Mouse (Mus musculus): ENCODE results near the gene Usp25.

The Usp25 gene

GRCm38 (mm10) chr16:77034751-77035150 is 21.2 kb downstream of the Usp25 start:
- no peak for DNase-seq

GRCm38 (mm10) chr16:77041573-77041972 is 28.1 kb downstream of the Usp25 start:
- no peak for DNase-seq

- no peak for DNase-seq
Measured at GRCm38 (mm10) chr16:77043499-77043898, 30.0 kb downstream of the Usp25 start.

- no peak for DNase-seq
Measured at GRCm38 (mm10) chr16:77054184-77054583, 40.7 kb downstream of the Usp25 start.

GRCm38 (mm10) chr16:77055519-77056159 is 42.1 kb downstream of the Usp25 start:
- DNase-seq: no peak

GRCm38 (mm10) chr16:77056160-77056520 is 42.6 kb downstream of the Usp25 start:
- DNase-seq: no peak

GRCm38 (mm10) chr16:77058567-77058966 is 45.1 kb downstream of the Usp25 start:
- no peak for DNase-seq

DNA sequence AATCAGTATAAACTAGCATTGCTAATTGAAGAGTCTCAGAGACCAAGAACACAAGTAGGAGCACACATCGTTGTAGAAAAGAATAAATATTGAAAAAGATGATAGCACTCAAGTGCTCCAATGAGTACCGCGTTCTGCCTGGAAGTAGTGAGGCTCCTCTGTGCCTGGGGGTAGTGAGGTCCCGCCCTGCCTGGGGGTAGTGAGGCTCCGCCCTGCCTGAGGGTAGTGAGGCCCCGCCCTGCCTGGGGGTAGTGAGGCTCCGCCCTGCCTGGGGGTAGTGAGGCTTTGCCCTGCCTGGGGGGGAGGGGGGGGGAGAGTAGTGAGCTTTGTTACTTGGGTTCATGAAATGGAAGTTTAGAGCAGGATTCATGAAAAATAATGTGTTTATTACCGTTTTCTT is 46.7 kb downstream of the Usp25 start:
- peak; percentile 59 for DNase-seq

DNA sequence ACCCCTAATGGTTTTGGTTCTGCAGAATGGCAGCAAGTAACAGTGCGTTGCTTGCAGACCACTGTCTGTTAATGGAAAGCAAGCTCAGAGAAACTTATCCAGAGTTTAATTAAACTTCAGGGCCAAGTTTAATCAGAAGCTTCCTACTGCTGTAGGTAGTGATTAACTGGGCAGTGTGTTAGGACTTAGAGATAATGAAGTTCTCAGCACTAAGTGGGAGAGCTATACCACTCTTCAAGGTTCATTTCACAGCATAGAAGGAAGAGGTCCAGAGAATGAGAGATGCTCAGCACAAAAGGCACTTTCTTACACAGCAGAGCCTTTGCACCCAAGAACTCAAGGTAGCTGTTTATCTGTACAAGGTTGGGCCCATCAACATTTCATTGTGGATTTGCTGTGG is 50.4 kb downstream of the Usp25 start:
- no peak for DNase-seq

GRCm38 (mm10) chr16:77076954-77077735 is 63.6 kb downstream of the Usp25 start:
- no peak for DNase-seq

DNA sequence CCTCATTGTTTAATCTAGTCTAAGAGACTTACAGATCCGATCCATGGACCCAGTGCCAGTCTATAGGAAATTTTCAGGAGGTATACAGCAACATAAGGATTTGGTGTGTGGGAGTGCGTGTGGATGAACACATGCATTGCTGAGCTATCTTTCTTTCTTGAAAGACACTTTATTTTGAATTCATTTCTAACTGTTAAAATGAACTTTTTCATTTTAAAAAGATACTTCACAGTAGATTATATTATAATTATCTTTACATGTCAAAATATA is 64.2 kb downstream of the Usp25 start:
- DNase-seq: no peak

DNA sequence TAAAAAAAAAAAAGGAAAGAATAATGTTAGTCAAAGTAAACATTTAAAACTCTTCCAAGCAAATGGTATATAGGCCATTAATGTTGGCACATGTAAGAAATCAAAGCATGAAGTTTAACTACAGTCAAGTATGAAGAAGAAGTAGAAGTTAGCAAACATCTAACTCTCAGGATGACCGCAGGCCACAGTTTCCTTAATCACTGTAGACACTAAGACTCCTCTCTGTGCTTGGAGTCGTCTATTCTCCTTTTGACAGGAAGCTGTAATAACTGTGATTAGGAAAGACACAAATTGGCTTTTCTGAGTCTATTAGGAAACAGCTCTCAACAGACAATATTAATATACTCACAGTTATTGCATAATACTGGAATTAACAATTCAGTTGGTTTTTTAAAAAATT is 70.6 kb downstream of the Usp25 start:
- no peak for DNase-seq

- no peak for DNase-seq
Measured at GRCm38 (mm10) chr16:77089806-77090205, 76.3 kb downstream of the Usp25 start.

GRCm38 (mm10) chr16:77093526-77093925 is 80.0 kb downstream of the Usp25 start:
- DNase-seq: peak; percentile 45

- no peak for DNase-seq
Measured at GRCm38 (mm10) chr16:77095017-77095551, 81.6 kb downstream of the Usp25 start.

DNA sequence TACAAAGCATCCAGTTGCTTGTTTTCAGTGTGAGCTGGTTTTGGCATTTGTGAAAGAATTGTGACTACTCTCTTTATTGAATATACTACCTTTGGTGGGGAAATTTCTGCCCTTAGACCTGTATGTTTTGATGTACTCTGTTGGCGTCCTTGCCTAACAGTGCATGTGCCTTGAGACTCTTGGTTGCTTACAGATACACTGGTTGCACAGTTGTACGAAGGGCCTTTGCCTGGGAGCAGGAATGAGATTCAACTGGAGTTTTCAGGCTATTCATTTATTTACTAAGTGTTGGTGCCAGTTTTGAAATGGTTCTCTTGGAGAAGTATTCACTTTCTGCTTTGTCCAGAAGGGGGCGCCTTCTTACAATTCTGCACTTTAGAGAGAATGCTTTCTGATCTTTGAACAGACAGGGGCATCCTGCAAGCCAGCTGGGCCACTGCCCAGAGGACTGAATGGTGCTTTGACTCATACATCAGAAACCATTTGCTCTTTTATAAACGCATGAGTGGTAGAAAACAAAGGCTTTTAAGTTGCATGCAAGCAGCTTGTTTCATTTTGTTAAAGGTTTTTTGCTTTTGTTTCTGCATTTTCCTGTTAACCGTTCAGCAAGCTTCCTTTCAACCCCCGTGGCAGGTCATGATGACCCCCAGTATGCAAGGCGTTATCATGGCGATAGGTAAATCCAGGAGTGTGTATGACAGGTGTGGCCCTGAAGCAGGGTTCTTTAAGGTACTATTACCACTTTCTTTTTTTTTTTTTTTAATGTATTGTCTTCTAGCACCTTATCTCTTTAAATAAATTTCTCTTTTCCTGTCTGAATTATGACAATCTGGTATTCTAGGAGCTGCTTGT is 85.7 kb downstream of the Usp25 start:
- DNase-seq: peak; percentile 77

GRCm38 (mm10) chr16:77103637-77104264 is 90.2 kb downstream of the Usp25 start:
- DNase-seq: no peak

- no peak for DNase-seq
Measured at GRCm38 (mm10) chr16:77111268-77111667, 97.8 kb downstream of the Usp25 start.

- DNase-seq: no peak
Measured at GRCm38 (mm10) chr16:77125908-77126307, 112.4 kb downstream of the Usp25 start.

GRCm38 (mm10) chr16:77128683-77129082 is 115.2 kb downstream of the Usp25 start:
- no peak for DNase-seq

- DNase-seq: no peak
Measured at GRCm38 (mm10) chr16:77133055-77133454, 119.5 kb downstream of the Usp25 start.

GRCm38 (mm10) chr16:77140651-77141050 is 127.1 kb downstream of the Usp25 start:
- DNase-seq: no peak

DNA sequence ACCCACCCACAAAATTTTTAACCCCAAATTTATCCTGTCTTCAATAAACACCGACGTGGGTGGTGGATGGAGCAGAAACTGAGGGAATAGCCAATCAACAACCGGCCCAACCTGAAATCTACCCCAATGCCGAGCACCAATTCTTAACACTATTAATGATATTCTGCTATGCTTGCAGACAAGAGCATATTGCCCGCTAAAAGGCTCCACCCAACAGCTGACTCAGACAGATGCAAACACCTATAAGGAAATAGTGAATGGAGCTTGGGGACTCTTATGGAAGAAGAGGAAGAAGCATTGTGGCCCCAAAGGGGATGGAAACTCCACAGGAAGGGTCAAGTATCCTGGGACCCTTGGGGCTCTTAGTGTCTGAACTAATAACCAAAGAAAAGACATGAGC is 133.3 kb downstream of the Usp25 start:
- DNase-seq: no peak
